In genomic region chr8:76374314-76374713, GRCm38 (mm10) we compare ENCODE assay signal across 29 mouse cellular contexts.
DNase-seq lines count a peak whose midpoint lies in the region; ATAC-seq lines count a peak whose summit lies in the region.
"Had no signal": no experiment of that assay in that cellular context is flagged by ENCODE, and none has a peak within 500 bp of the region (broad histone marks: within the 10 kb centered on the region; RNA-seq: fewer than 3 reads in every experiment).

No protein-coding gene starts in this region.

- no peak overlapping the region for H3K4me2 ChIP-seq in liver, embryonic 15.5 days
- no peak overlapping the region for H3K4me2 ChIP-seq in liver, embryonic 12.5 days
- H3K4me2 ChIP-seq in hindbrain, embryonic 11.5 days (replicated peaks; ENCODE audit: low read depth, low read length), result no peak overlapping the region
- H3K4me2 ChIP-seq: embryonic facial prominence, embryonic 15.5 days; forebrain, embryonic 12.5 days; limb, embryonic 15.5 days; neural tube, embryonic 15.5 days; stomach, embryonic 15.5 days had no signal

- H3K27me3 ChIP-seq in liver, embryonic 15.5 days, result no peaks in the 10 kb centered on the region
- no peaks in the 10 kb centered on the region for H3K27me3 ChIP-seq in liver, embryonic 12.5 days (replicated peaks)
- no peaks in the 10 kb centered on the region for H3K27me3 ChIP-seq in hindbrain, embryonic 11.5 days (ENCODE audit: control insufficient read depth, insufficient read depth, low read length)
- H3K27me3 ChIP-seq: CH12.LX; embryonic facial prominence, embryonic 15.5 days; forebrain, embryonic 12.5 days; limb, embryonic 15.5 days; neural tube, embryonic 15.5 days; stomach, embryonic 15.5 days had no signal

- H3K36me3 ChIP-seq in liver, embryonic 15.5 days (replicated peaks), result no peaks in the 10 kb centered on the region
- no peaks in the 10 kb centered on the region for H3K36me3 ChIP-seq in liver, embryonic 12.5 days
- no peaks in the 10 kb centered on the region for H3K36me3 ChIP-seq in hindbrain, embryonic 11.5 days (ENCODE audit: control insufficient read depth, insufficient read depth, low read length)
- H3K36me3 ChIP-seq: embryonic facial prominence, embryonic 10.5 days; embryonic facial prominence, embryonic 15.5 days; forebrain, embryonic 12.5 days; hindbrain, embryonic 10.5 days; limb, embryonic 10.5 days; limb, embryonic 15.5 days; neural tube, embryonic 15.5 days; stomach, embryonic 15.5 days had no signal

- DNase-seq in kidney, adult 11 months, result peak; percentile 57
- DNase-seq in kidney, postnatal 4 days, result no peak
- DNase-seq in kidney, postnatal 14 days, result peak; percentile 23
- no peak for DNase-seq in hindbrain, embryonic 11.5 days (ENCODE audit: low spot score)
- DNase-seq in layer of hippocampus, adult 9-10 months (ENCODE audit: low spot score), result no peak
- DNase-seq: adrenal gland, adult 8-10 months; cerebellum, adult 8-10 months; cerebellum, postnatal 25 days; forebrain, postnatal 0 days; heart, postnatal 14 days; layer of hippocampus, adult 9-11 months; lung, adult 2 months; lung, postnatal 10 days; midbrain, embryonic 14.5 days; right cerebral cortex, postnatal 25 days had no signal

- H3K9ac ChIP-seq in liver, embryonic 15.5 days, result no peak overlapping the region
- H3K9ac ChIP-seq in liver, embryonic 12.5 days, result no peak overlapping the region
- no peak overlapping the region for H3K9ac ChIP-seq in hindbrain, embryonic 11.5 days (ENCODE audit: low read depth, low read length)
- H3K9ac ChIP-seq: embryonic facial prominence, embryonic 15.5 days; forebrain, embryonic 12.5 days; forebrain, postnatal 0 days; limb, embryonic 15.5 days; neural tube, embryonic 15.5 days; stomach, embryonic 15.5 days had no signal

- peak; percentile 47; the same call in 1 of the 2 replicates for ATAC-seq in liver, embryonic 15.5 days (ENCODE audit: insufficient read depth)
- no peak for ATAC-seq in liver, embryonic 12.5 days
- ATAC-seq in hindbrain, embryonic 11.5 days (ENCODE audit: low FRiP score), result no peak
- ATAC-seq: activated CD4-positive, CD25-positive, alpha-beta regulatory T cell, adult 4 months; forebrain, postnatal 0 days; hindbrain, embryonic 16.5 days had no signal

- no peak overlapping the region for H3K4me3 ChIP-seq in liver, embryonic 15.5 days (replicated peaks)
- H3K4me3 ChIP-seq in liver, embryonic 12.5 days, result no peak overlapping the region
- no peak overlapping the region for H3K4me3 ChIP-seq in hindbrain, embryonic 11.5 days (ENCODE audit: low read depth, low read length)
- H3K4me3 ChIP-seq: embryonic facial prominence, embryonic 10.5 days; embryonic facial prominence, embryonic 15.5 days; forebrain, embryonic 12.5 days; hindbrain, embryonic 10.5 days; limb, embryonic 10.5 days; limb, embryonic 15.5 days; neural tube, embryonic 15.5 days; stomach, embryonic 15.5 days had no signal

- no peaks in the 10 kb centered on the region for H3K9me3 ChIP-seq in liver, embryonic 15.5 days (replicated peaks)
- no peaks in the 10 kb centered on the region for H3K9me3 ChIP-seq in liver, embryonic 12.5 days (replicated peaks)
- no peaks in the 10 kb centered on the region for H3K9me3 ChIP-seq in hindbrain, embryonic 11.5 days (ENCODE audit: control insufficient read depth, low read length)
- H3K9me3 ChIP-seq: embryonic facial prominence, embryonic 10.5 days; forebrain, embryonic 12.5 days; limb, embryonic 10.5 days; limb, embryonic 15.5 days; neural tube, embryonic 15.5 days; stomach, embryonic 15.5 days had no signal

- no peaks in the 10 kb centered on the region for H3K4me1 ChIP-seq in liver, embryonic 15.5 days (replicated peaks)
- H3K4me1 ChIP-seq in liver, embryonic 12.5 days, result no peaks in the 10 kb centered on the region
- no peaks in the 10 kb centered on the region for H3K4me1 ChIP-seq in hindbrain, embryonic 11.5 days (replicated peaks; ENCODE audit: control insufficient read depth, insufficient read depth, low read length)
- H3K4me1 ChIP-seq: embryonic facial prominence, embryonic 10.5 days; embryonic facial prominence, embryonic 15.5 days; forebrain, embryonic 12.5 days; hindbrain, embryonic 10.5 days; limb, embryonic 10.5 days; limb, embryonic 15.5 days; neural tube, embryonic 15.5 days; stomach, embryonic 15.5 days had no signal

- H3K27ac ChIP-seq in liver, embryonic 15.5 days (replicated peaks), result no peak overlapping the region
- no peak overlapping the region for H3K27ac ChIP-seq in liver, embryonic 12.5 days
- no peak overlapping the region for H3K27ac ChIP-seq in hindbrain, embryonic 11.5 days (ENCODE audit: low read depth, low read length)
- H3K27ac ChIP-seq: embryonic facial prominence, embryonic 10.5 days; embryonic facial prominence, embryonic 15.5 days; forebrain, embryonic 12.5 days; hindbrain, embryonic 10.5 days; limb, embryonic 10.5 days; limb, embryonic 15.5 days; macrophage; neural tube, embryonic 15.5 days; stomach, embryonic 15.5 days had no signal

Comparison
In these comparisons a context has a peak if more than half of its experiments do, and no peak if none do; other contexts are left out.
1. DNase-seq: peak in kidney, adult 11 months (single experiment) and kidney, postnatal 14 days (single experiment); none in kidney, postnatal 4 days (0 of 2), hindbrain, embryonic 11.5 days (single experiment) and layer of hippocampus, adult 9-10 months (single experiment).